Mouse (Mus musculus): ENCODE measurements at regions not wholly inside any gene's neighbourhood (a gene's known extent, or its start where the extent isn't known, plus 50 kb on each side); places are given as distances from the start of the nearest gene placed in this dataset.
A peak's percentile ranks its signal among the peaks of the same experiment; 100 is the strongest.

DNA sequence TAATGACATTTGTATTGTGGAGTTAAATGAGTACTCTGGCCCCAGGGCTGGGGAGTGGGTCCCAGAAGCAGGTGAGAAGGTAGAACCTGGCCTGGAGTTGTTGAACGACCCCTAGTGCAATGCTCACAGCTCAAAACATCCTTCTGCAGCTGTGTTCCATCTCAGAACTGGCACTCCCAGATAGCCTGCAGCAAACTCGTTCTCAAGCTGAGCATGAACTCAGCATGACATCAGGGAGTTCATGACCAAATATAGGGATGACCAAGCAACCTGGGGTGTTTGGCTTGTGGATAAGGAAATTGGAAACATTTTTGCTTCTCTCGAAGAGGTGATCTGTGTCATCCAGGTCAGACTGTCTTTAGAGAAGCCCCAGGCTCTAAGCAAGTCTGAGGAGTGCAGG is 126.4 kb upstream of the Jun start:
- H3K27ac ChIP-seq, result no peak overlapping the region
- DNase-seq (ENCODE audit: low spot score), result no peak
- no peaks in the 10 kb centered on the region for H3K9me3 ChIP-seq (replicated peaks)
- H3K4me1 ChIP-seq, result peaks cover 5% of the 10 kb centered on the region; the same call in 1 of the 2 replicates
- no peaks in the 10 kb centered on the region for H3K36me3 ChIP-seq
- no peak overlapping the region for H3K4me3 ChIP-seq
- no peaks in the 10 kb centered on the region for H3K27me3 ChIP-seq (ENCODE audit: low read depth, poor library complexity, severe bottlenecking)
- WGBS, result 73% methylated on average over 3 of the region's 3 CpGs

DNA sequence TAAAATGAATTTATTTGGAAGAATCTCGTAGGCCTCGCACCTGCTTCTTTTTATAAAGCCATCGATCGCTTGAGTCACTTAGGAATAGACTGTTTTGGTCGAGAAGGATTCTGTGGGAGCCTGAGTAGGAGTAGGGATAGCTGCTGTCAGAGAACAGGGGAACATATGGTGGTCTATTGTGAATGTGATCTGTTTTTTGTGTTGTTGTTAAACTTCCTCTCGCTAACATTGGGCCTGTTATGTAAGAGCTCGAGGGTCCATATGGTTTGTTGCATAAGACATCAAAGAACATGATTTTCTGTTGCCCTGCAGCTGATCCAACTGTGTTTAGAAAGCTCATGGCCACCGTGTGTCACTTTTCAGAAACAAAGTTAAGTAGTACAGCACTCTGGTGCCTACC is 126.9 kb upstream of the Jun start:
- 85% methylated on average over 8 of the region's 8 CpGs for WGBS

DNA sequence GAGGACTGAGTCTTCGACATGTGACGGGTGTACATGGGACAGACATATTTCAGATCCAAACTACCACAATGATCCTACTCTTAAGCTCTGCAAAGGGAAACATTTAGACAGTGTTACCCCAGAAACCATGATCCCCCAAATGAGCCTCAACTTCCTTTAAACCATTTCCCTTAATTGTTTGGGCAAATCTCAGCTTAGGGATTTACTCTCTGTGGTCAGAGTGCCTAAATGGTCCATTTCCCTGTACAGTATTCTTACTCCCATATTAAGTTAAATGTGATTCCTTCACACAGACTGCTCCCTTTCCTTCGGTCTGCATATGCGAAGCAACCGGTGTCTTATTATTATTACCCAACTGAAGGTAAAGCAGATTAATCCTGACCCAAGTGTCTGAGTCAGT is 128.4 kb upstream of the Jun start:
- Histone ChIP-seq H3K4me1 (peaks cover 8% of the 10 kb centered on the region), H3K4me3 (no peak overlapping the region), H3K27me3 (ENCODE audit: low read depth, poor library complexity, severe bottlenecking) (no peaks in the 10 kb centered on the region), H3K36me3 (no peaks in the 10 kb centered on the region), H3K9me3 (replicated peaks) (no peaks in the 10 kb centered on the region), H3K27ac (no peak overlapping the region)
- WGBS, result 95% methylated on average over 5 of the region's 5 CpGs
- no peak for DNase-seq (ENCODE audit: low spot score)

More for the DNA sequence above, 126.9 kb upstream of the Jun start:
- no peak for DNase-seq (ENCODE audit: low spot score)
- no peak overlapping the region for H3K4me3 ChIP-seq
- H3K36me3 ChIP-seq, result no peaks in the 10 kb centered on the region
- no peak overlapping the region for H3K27ac ChIP-seq
- H3K9me3 ChIP-seq (replicated peaks), result no peaks in the 10 kb centered on the region
- peaks cover 5% of the 10 kb centered on the region; the same call in 1 of the 2 replicates for H3K4me1 ChIP-seq
- no peaks in the 10 kb centered on the region for H3K27me3 ChIP-seq (ENCODE audit: low read depth, poor library complexity, severe bottlenecking)

DNA sequence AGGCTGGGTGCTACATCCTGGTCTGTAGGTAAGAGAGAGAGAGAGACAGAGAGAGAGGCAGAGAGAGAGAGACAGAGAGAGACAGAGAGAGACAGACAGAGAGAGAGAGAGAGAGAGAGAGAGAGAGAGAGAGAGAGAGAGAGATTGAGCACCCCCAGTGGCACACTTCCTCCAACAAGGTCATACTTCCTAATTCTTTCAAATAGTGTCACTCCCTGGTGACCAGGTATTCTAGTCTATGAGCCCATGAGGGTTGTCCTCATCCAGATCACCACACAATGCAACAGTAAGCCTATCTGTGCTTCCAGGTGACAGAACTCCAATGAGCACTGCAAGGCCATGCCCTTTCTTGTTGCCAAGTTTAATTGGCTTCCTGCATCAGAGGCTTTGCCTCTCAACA is 129.0 kb upstream of the Jun start:
- Histone ChIP-seq H3K27ac (no peak overlapping the region), H3K9me3 (replicated peaks) (no peaks in the 10 kb centered on the region), H3K4me1 (peaks cover 13% of the 10 kb centered on the region), H3K27me3 (ENCODE audit: low read depth, poor library complexity, severe bottlenecking) (no peaks in the 10 kb centered on the region), H3K36me3 (no peaks in the 10 kb centered on the region), H3K4me3 (no peak overlapping the region)
- no peak for DNase-seq (ENCODE audit: low spot score)

DNA sequence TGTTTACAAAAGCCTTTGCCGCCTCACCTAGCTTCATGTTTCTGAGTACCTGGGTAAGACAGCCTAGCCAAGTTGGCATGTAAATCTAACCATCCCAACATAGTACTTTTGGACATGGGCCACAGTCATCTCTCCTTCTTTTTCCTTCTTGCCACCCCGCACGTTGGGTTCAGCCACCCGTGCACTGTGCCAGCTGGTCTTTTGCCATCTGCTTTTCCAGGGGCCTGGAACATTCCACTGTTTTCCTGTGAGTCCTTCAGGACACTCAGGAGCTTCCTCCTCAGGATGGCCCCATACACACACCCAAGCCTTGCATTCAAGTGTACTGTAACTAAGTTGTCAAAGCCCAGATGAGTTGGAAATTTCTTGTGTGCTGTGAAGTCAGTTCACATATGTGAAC is 132.2 kb upstream of the Jun start:
- no peak for DNase-seq (ENCODE audit: low spot score)
- H3K4me3 ChIP-seq, result no peak overlapping the region
- no peak overlapping the region for H3K27ac ChIP-seq
- H3K36me3 ChIP-seq, result no peaks in the 10 kb centered on the region
- peaks cover 15% of the 10 kb centered on the region for H3K4me1 ChIP-seq
- 90% methylated on average over 4 of the region's 4 CpGs for WGBS
- H3K27me3 ChIP-seq (ENCODE audit: low read depth, poor library complexity, severe bottlenecking), result no peaks in the 10 kb centered on the region
- H3K9me3 ChIP-seq (replicated peaks), result no peaks in the 10 kb centered on the region

DNA sequence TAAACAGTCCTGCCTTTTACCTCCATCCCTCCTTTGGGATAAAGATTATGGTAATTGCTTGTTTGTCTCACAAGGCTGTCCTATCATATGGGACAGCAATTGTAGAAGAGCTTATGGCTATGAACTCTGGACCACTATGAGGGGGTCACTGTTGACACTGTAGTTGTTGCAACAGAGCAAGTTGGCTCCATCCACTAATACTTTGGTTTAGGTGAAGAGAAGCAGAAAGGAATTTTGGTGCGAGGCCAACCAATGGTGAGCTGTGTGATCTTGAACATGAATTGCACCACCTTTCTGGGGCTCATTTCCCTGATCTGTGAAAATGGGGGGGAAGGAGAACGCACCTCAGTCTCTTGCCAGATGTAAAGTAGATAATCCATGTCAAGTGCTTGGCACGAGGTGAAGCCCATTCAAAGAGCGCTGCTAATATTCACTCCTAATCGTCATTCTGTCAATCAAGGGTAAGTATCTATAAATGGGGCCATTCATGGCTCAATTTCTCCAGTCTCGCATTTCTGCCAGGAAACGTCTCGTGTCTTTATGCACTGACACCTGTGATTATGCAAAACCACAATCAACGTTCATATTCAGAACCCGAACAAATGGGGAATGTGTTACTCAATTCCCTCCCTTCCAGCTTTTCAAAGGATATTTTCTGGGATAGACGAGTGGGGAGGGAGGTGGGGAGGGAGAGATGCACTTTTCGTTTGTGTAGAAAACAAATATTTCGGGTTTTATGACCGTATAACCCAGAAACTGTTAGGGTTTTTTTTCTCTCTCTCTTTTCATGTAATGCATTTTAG is 133.3 kb upstream of the Jun start:
- WGBS, result 78% methylated on average over 14 of the region's 14 CpGs
- no peaks in the 10 kb centered on the region for H3K36me3 ChIP-seq
- H3K4me3 ChIP-seq, result no peak overlapping the region
- H3K27me3 ChIP-seq (ENCODE audit: low read depth, poor library complexity, severe bottlenecking), result no peaks in the 10 kb centered on the region
- H3K27ac ChIP-seq, result no peak overlapping the region
- H3K4me1 ChIP-seq, result peaks cover 15% of the 10 kb centered on the region
- H3K9me3 ChIP-seq (replicated peaks), result no peaks in the 10 kb centered on the region
- no peak for DNase-seq (ENCODE audit: low spot score)

DNA sequence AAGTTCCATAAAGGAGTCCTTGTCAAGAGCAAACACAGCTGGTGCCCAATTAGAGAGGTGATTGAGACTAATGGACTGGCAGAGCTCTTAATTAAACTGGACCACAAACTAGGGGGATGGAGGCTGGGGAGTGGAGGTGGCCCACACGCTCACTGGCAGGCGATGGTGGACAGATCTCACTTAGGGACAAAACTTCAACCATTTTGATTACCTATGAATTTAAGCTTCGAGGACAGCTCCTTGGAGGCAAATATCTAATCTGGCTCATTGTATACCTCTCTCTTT is 133.8 kb upstream of the Jun start:
- H3K4me1 ChIP-seq, result peaks cover 15% of the 10 kb centered on the region
- H3K36me3 ChIP-seq, result no peaks in the 10 kb centered on the region
- H3K27ac ChIP-seq, result no peak overlapping the region
- 80% methylated on average over 3 of the region's 3 CpGs for WGBS
- H3K4me3 ChIP-seq, result no peak overlapping the region
- DNase-seq (ENCODE audit: low spot score), result no peak
- H3K9me3 ChIP-seq (replicated peaks), result no peaks in the 10 kb centered on the region
- no peaks in the 10 kb centered on the region for H3K27me3 ChIP-seq (ENCODE audit: low read depth, poor library complexity, severe bottlenecking)

DNA sequence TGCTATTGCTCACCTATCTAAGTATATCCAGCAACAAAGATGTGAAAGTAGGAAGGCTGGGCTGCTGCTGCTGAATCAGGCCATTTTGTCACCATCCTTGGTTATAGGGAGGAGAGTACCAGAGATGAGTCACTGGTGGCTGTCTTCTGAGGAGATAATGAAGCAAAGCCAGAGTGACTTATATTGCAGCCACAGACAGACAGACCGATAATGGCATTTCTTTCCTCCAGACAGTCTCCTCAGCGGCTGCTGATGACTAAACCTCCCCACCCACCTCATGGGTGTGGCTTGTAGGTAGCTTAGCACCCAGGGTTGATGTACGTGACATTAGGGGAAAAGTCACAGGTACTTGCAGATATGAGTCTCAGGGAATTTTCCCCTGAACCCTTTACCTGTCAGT is 136.1 kb upstream of the Jun start:
- DNase-seq (ENCODE audit: low spot score), result no peak
- Histone ChIP-seq H3K4me1 (peaks cover 15% of the 10 kb centered on the region), H3K36me3 (no peaks in the 10 kb centered on the region), H3K4me3 (no peak overlapping the region), H3K27me3 (ENCODE audit: low read depth, poor library complexity, severe bottlenecking) (no peaks in the 10 kb centered on the region), H3K27ac (no peak overlapping the region), H3K9me3 (replicated peaks) (no peaks in the 10 kb centered on the region)
- WGBS, result 86% methylated on average over 3 of the region's 3 CpGs

DNA sequence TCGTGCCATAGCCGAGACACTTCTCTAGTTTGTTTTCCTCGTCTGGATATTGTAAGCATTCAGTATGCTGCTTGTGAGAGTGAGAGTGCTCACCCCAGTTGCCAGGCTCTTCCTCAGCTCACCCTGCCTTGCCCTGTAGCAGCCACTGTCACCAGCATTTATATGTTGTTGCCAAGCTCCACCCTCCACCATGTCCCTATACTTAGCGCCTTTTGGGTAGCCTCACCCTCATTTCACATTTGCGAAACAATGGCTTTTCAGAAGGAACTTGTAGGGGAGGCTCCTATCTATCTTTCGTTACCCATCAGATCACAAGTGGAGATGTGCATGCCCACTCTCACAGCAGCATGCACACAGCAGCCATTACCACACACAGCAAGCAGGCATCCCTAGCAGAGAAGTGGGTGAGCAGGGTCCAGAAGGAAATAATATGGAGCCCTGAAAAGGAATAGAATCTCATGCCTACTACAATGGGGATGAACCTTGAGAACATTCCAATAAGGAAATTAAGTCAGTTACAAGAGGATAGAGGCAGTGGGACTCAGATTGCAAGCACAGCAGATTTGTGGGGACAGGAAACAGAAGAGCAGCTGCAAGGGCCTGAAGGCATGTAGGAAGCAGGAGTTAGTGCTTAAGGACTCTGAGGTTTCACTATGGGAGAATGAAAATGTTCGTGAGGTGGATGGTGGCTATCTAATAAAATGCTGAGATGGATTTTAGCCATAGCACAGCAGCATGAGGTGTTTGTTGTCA is 139.8 kb upstream of the Jun start:
- H3K27me3 ChIP-seq (ENCODE audit: low read depth, poor library complexity, severe bottlenecking), result no peaks in the 10 kb centered on the region
- WGBS, result 87% methylated on average over 7 of the region's 7 CpGs
- H3K36me3 ChIP-seq, result no peaks in the 10 kb centered on the region
- H3K4me1 ChIP-seq, result peaks cover 6% of the 10 kb centered on the region
- no peak overlapping the region for H3K27ac ChIP-seq
- H3K9me3 ChIP-seq (replicated peaks), result no peaks in the 10 kb centered on the region
- H3K4me3 ChIP-seq, result no peak overlapping the region
- DNase-seq (ENCODE audit: low spot score), result no peak

DNA sequence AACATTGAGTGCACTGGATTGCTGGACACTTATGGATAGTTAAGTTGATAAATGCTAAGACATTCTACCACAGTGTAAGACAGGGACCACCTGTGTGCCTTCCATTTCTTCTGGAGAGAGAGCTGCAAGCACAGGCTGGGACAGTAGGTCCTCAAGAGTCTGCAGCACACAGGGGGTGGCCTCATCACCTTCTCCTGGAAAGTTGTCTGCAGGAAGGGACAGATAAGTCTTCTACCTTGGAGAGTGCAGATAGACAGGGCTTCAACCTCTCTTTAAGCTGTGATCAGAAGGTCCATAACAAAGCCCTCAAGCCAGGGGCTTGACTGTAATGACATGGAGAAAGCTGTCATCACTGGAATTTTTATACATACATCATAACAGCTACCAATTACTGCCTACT is 140.5 kb upstream of the Jun start:
- DNase-seq (ENCODE audit: low spot score), result no peak
- H3K9me3 ChIP-seq (replicated peaks), result no peaks in the 10 kb centered on the region
- H3K27ac ChIP-seq, result no peak overlapping the region
- no peak overlapping the region for H3K4me3 ChIP-seq
- H3K4me1 ChIP-seq, result peaks cover 13% of the 10 kb centered on the region
- H3K36me3 ChIP-seq, result no peaks in the 10 kb centered on the region
- no peaks in the 10 kb centered on the region for H3K27me3 ChIP-seq (ENCODE audit: low read depth, poor library complexity, severe bottlenecking)

DNA sequence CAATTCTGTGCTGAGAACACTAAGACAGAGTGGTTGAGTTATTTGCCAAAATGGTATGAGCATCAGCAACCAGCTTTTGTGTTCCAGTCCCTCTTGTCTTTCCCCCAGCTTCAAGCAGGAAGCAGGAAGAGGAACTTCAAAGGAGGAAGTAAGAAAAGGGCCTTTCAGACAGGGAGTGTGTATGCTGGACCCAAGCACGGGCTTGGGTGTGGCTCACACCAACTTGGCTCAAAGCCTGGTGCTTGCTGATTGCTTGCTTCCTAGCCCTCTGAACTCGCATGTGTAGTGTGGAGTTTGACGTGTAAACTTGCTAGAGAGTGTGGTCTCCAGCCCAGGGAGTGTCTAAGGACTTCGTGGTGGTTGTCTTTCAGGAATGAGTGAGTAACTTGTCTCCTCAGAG is 141.0 kb upstream of the Jun start:
- H3K9me3 ChIP-seq (replicated peaks), result no peaks in the 10 kb centered on the region
- H3K36me3 ChIP-seq, result no peaks in the 10 kb centered on the region
- peaks cover 16% of the 10 kb centered on the region for H3K4me1 ChIP-seq
- 73% methylated on average over 4 of the region's 4 CpGs for WGBS
- 0 out of 2 replicates have a peak overlapping the region, but pooled peaks have one; percentile 7 for H3K27ac ChIP-seq
- no peak overlapping the region for H3K4me3 ChIP-seq
- no peaks in the 10 kb centered on the region for H3K27me3 ChIP-seq (ENCODE audit: low read depth, poor library complexity, severe bottlenecking)
- DNase-seq (ENCODE audit: low spot score), result no peak

DNA sequence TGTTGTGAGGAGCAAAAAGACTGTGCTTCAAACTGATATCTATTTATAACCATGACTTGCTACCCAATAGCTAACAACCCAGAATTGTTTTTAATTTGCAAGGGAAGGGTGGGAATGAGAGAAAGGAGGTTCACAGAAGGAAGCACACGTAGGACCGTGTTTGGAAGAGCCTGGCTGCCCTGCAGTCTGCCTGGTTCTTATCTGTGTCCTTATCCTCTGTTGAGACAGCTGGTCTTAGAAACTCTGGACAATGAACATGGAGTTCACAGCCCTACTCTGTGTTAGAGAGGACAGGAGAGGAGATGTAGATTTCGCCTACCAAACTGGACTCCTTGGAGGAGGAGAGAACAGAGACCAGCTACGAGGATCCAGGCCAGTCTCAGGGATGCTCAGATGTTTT is 141.5 kb upstream of the Jun start:
- Histone ChIP-seq H3K27me3 (ENCODE audit: low read depth, poor library complexity, severe bottlenecking) (no peaks in the 10 kb centered on the region), H3K36me3 (no peaks in the 10 kb centered on the region), H3K4me3 (no peak overlapping the region), H3K27ac (no peak overlapping the region), H3K4me1 (peaks cover 16% of the 10 kb centered on the region), H3K9me3 (replicated peaks) (no peaks in the 10 kb centered on the region)
- DNase-seq (ENCODE audit: low spot score), result no peak
- WGBS, result 92% methylated on average over 4 of the region's 4 CpGs

DNA sequence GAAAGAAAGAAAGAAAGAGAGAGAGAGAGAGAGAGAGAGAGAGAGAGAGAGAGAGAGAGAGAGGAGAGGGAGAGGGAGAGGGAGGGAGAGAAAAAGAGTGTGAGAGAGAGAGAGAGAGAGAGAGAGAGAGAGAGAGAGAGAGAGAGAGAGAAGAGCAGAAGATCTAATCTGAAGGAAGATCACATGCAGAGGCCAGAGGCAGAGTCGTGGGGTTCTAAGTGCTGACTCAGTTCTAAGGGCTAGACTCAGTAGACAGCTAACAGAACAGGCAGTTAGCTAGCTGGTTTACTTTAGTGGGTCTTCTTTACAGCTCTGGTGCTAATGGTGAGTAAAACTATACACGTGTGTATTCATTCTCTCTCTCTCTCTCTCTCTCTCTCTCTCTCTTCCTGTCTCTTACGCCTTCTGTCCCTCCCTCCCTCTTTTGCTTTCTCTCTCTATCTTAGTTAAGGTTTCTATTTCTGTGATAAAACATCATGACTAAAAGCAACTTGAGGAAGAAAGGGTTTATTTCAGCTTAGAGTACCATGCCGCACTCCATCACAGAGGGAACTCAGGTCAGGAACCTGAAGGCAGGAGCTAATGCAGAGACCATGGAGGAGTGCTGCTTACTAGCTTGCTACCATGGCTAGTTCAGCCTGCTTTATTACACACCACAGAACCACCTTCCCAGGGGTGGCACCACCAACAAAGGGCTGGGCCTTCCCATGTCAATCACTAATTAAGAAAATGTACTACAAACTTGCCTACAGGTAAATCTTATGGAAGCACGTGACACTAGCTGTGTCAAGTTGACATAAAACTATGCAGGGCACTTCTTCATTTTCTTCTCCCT is 142.8 kb upstream of the Jun start:
- no peaks in the 10 kb centered on the region for H3K9me3 ChIP-seq (replicated peaks)
- no peak overlapping the region for H3K4me3 ChIP-seq
- H3K36me3 ChIP-seq, result no peaks in the 10 kb centered on the region
- 78% methylated on average over 5 of the region's 5 CpGs for WGBS
- DNase-seq (ENCODE audit: low spot score), result no peak
- no peaks in the 10 kb centered on the region for H3K27me3 ChIP-seq (ENCODE audit: low read depth, poor library complexity, severe bottlenecking)
- H3K27ac ChIP-seq, result no peak overlapping the region
- H3K4me1 ChIP-seq, result peaks cover 16% of the 10 kb centered on the region

Measured in limb, embryonic 10.5 days (tissue).